Mouse (Mus musculus): Measurements from ENCODE around the gene Tm6sf1. TPM values are rescaled to one million over a fixed set of nuclear protein-coding genes. Genes with fewer than 3 reads are reported as not detected.

The Tm6sf1 gene
- total RNA-seq, 2 experiments from 2014 or later = 10.8 to 13.5 TPM

GRCm38 (mm10) chr7:81849214-81849613, 9.6 kb upstream of the Tm6sf1 start:
- intact Hi-C loops (cut with DNase I) = no loop called here
- no peak for DNase-seq

GRCm38 (mm10) chr7:81849633-81850032, 9.2 kb upstream of the Tm6sf1 start:
- no peak for DNase-seq
- intact Hi-C loops (cut with DNase I) = no loop called here

- intact Hi-C loops (cut with DNase I) = no loop called here
- DNase-seq = no peak
Measured at GRCm38 (mm10) chr7:81850171-81850570, 8.6 kb upstream of the Tm6sf1 start.

- intact Hi-C loops (cut with DNase I) = no loop called here
- no peak for DNase-seq
Measured at GRCm38 (mm10) chr7:81851706-81852105, 7.1 kb upstream of the Tm6sf1 start.

- no peak for DNase-seq
Measured at GRCm38 (mm10) chr7:81854568-81855307, 4.1 kb upstream of the Tm6sf1 start.

GRCm38 (mm10) chr7:81855694-81856093, 3.1 kb upstream of the Tm6sf1 start, which contains the start of gene Gm10160:
Gm10160 (minus strand) TSS chr7:81855794.
- DNase-seq = no peak
- intact Hi-C loops (cut with DNase I) = no loop called here

More at GRCm38 (mm10) chr7:81854568-81855307, 4.1 kb upstream of the Tm6sf1 start:
- intact Hi-C loops (cut with DNase I) = no loop called here

GRCm38 (mm10) chr7:81856221-81856620, 2.6 kb upstream of the Tm6sf1 start:
- intact Hi-C loops (cut with DNase I) = no loop called here
- no peak for DNase-seq

GRCm38 (mm10) chr7:81858236-81858635, 565 bp upstream of the Tm6sf1 start:
- DNase-seq = no peak
- intact Hi-C loops (cut with DNase I) = no loop called here

- intact Hi-C loops (cut with DNase I) = loop anchor here (5.0 kb wide), 1 partner anchor 33 kb away; the partner anchor contains the start of gene Btbd1
- peak in 1 of 2 experiments; percentile 40 for DNase-seq
Measured at GRCm38 (mm10) chr7:81860071-81860470, 1.3 kb downstream of the Tm6sf1 start.

GRCm38 (mm10) chr7:81860996-81861395, 2.2 kb downstream of the Tm6sf1 start:
- intact Hi-C loops (cut with DNase I) = loop anchor here (5.0 kb wide), 1 partner anchor 34 kb away; the partner anchor contains the start of gene Btbd1
- DNase-seq = no peak

GRCm38 (mm10) chr7:81861461-81861860, 2.7 kb downstream of the Tm6sf1 start:
- intact Hi-C loops (cut with DNase I) = loop anchor here (5.0 kb wide), 1 partner anchor 34 kb away; the partner anchor contains the start of gene Btbd1
- DNase-seq = no peak

- intact Hi-C loops (cut with DNase I) = loop anchor here (5.0 kb wide), 1 partner anchor 35 kb away; the partner anchor contains the start of gene Btbd1
- no peak for DNase-seq
Measured at GRCm38 (mm10) chr7:81861921-81862320, 3.1 kb downstream of the Tm6sf1 start.

GRCm38 (mm10) chr7:81862587-81863583, 4.1 kb downstream of the Tm6sf1 start:
- peak in 1 of 2 experiments; percentile 29 for DNase-seq
- intact Hi-C loops (cut with DNase I) = loop anchor here (5.0 kb wide), 1 partner anchor 36 kb away; the partner anchor contains the start of gene Btbd1

- intact Hi-C loops (cut with DNase I) = loop anchor here (5.0 kb wide), 1 partner anchor 37 kb away; the partner anchor contains the start of gene Btbd1
- no peak for DNase-seq
Measured at GRCm38 (mm10) chr7:81864552-81864951, 5.8 kb downstream of the Tm6sf1 start.

GRCm38 (mm10) chr7:81865937-81866336, 7.1 kb downstream of the Tm6sf1 start:
- no peak for DNase-seq
- intact Hi-C loops (cut with DNase I) = loop anchor here (5.0 kb wide), 1 partner anchor 79 kb away; the partner anchor contains the start of gene 3110040N11Rik

GRCm38 (mm10) chr7:81867231-81867930, 8.6 kb downstream of the Tm6sf1 start:
- intact Hi-C loops (cut with DNase I) = loop anchor here (5.0 kb wide), 1 partner anchor 80 kb away; the partner anchor contains the start of gene 3110040N11Rik
- no peak for DNase-seq

GRCm38 (mm10) chr7:81868158-81868557, 9.4 kb downstream of the Tm6sf1 start:
- DNase-seq = peak; percentile 57 to 58
- intact Hi-C loops (cut with DNase I) = loop anchor here (5.0 kb wide), 1 partner anchor 81 kb away; the partner anchor contains the start of gene 3110040N11Rik

GRCm38 (mm10) chr7:81872493-81873013, 13.8 kb downstream of the Tm6sf1 start:
- intact Hi-C loops (cut with DNase I) = no loop called here
- no peak for DNase-seq

- intact Hi-C loops (cut with DNase I) = no loop called here
- DNase-seq = no peak
Measured at GRCm38 (mm10) chr7:81873807-81874206, 15.0 kb downstream of the Tm6sf1 start.
